In genomic region chr17:63240021-63240730, GRCm38 (mm10) we compare ENCODE assay signal across 21 mouse cellular contexts.
DNase-seq lines count a peak whose midpoint lies in the region; ATAC-seq and TF ChIP-seq lines count a peak whose summit lies in the region.
"Had no signal": no experiment of that assay in that cellular context is flagged by ENCODE, and none has a peak within 500 bp of the region (broad histone marks: within the 10 kb centered on the region; RNA-seq: fewer than 3 reads in every experiment).

No protein-coding gene starts in this region.

- no peak overlapping the region; a peak in 1 of 4 replicates for H3K27ac ChIP-seq in heart, embryonic 14.5 days (replicated peaks in 1 of 2; ENCODE audit: control insufficient read depth in 1 of 2, insufficient read depth in 1 of 2, low read depth in 2 of 2, low read length in 2 of 2)
- H3K27ac ChIP-seq in liver, adult 2 months (replicated peaks; ENCODE audit: insufficient read depth, low read depth, low read length): no peak overlapping the region
- H3K27ac ChIP-seq: forebrain, embryonic 15.5 days; hindbrain, embryonic 12.5 days; liver, embryonic 12.5 days; neural tube, embryonic 12.5 days had no signal

- H3K27me3 ChIP-seq in heart, embryonic 14.5 days (ENCODE audit: control insufficient read depth, insufficient read depth, low read length): no peaks in the 10 kb centered on the region
- no peaks in the 10 kb centered on the region for H3K27me3 ChIP-seq in liver, adult 2 months (ENCODE audit: control insufficient read depth, insufficient read depth, low read length)
- H3K27me3 ChIP-seq in myocyte (ENCODE audit: control insufficient read depth, insufficient read depth, insufficient read length): no peaks in the 10 kb centered on the region
- H3K27me3 ChIP-seq: forebrain, embryonic 15.5 days; heart, embryonic 12.5 days; hindbrain, embryonic 12.5 days; liver, embryonic 12.5 days; neural tube, embryonic 12.5 days had no signal

- H3K4me1 ChIP-seq in heart, embryonic 14.5 days (ENCODE audit: control insufficient read depth in 2 of 2, insufficient read depth in 2 of 2, low read length in 2 of 2): peaks cover 0 to 13% of the 10 kb centered on the region in 2 experiments; a peak in 1 of 4 replicates
- H3K4me1 ChIP-seq in liver, adult 2 months (ENCODE audit: control insufficient read depth, insufficient read depth, low read length): peaks cover 2% of the 10 kb centered on the region; the same call in 1 of the 2 replicates
- H3K4me1 ChIP-seq: forebrain, embryonic 15.5 days; hindbrain, embryonic 12.5 days; liver, embryonic 12.5 days; neural tube, embryonic 12.5 days had no signal

- no peak overlapping the region for H3ac ChIP-seq in myocyte (ENCODE audit: control insufficient read depth, insufficient read length)

- intact Hi-C loops in heart, postnatal 25 days (cut with DNase I): no loop called here

- peaks cover 10% of the 10 kb centered on the region for H3K79me2 ChIP-seq in liver, adult 2 months (ENCODE audit: control insufficient read depth, insufficient read depth, low read length)
- no peaks in the 10 kb centered on the region for H3K79me2 ChIP-seq in myocyte (ENCODE audit: control insufficient read depth, insufficient read depth)

- no peak overlapping the region for H3K4me3 ChIP-seq in heart, embryonic 14.5 days (ENCODE audit: control insufficient read depth in 1 of 2, insufficient read depth in 1 of 2, low read depth in 1 of 2, low read length in 2 of 2)
- no peak overlapping the region for H3K4me3 ChIP-seq in liver, adult 2 months (ENCODE audit: insufficient read depth, low read depth, low read length)
- no peak overlapping the region for H3K4me3 ChIP-seq in myocyte
- H3K4me3 ChIP-seq: forebrain, embryonic 15.5 days; heart, embryonic 12.5 days; hindbrain, embryonic 12.5 days; liver, embryonic 12.5 days; neural tube, embryonic 12.5 days had no signal

- no peak for DNase-seq in heart, postnatal 25 days (ENCODE audit: low spot score)
- peak; percentile 16 for DNase-seq in liver, adult 2 months (ENCODE audit: extremely low read depth, low read depth, low spot score)
- DNase-seq in liver (no peak), adipocyte (ENCODE audit: low spot score) (peak; percentile 39)
- DNase-seq in thymus, postnatal 14 days: no peak
- DNase-seq: adrenal gland, postnatal 14 days; cerebellum, adult 8-10 months; gastrocnemius, postnatal 25 days; kidney, adult 18-20 months; kidney, postnatal 4 days; layer of hippocampus, adult 9-11 months; lung, adult 18-20 months; lung, postnatal 4 days; midbrain, embryonic 14.5 days had no signal

- 39% methylated on average over 9 of the region's 9 CpGs for WGBS in heart, embryonic 14.5 days
- 81% methylated on average over 9 of the region's 9 CpGs for WGBS in liver, adult 2 months

- no peaks in the 10 kb centered on the region for H3K36me3 ChIP-seq in heart, embryonic 14.5 days (ENCODE audit: control insufficient read depth, insufficient read depth, low read length)
- H3K36me3 ChIP-seq in liver, adult 2 months (ENCODE audit: control insufficient read depth, insufficient read depth, low read length): no peaks in the 10 kb centered on the region
- H3K36me3 ChIP-seq in myocyte (ENCODE audit: control insufficient read depth, insufficient read depth): no peaks in the 10 kb centered on the region
- H3K36me3 ChIP-seq: forebrain, embryonic 15.5 days; hindbrain, embryonic 12.5 days; neural tube, embryonic 12.5 days had no signal

- peak overlapping the region; percentile 17; the same call in 1 of the 2 replicates for H3K4me2 ChIP-seq in heart, embryonic 14.5 days (ENCODE audit: low read length)
- peak overlapping the region; percentile 27 for H3K4me2 ChIP-seq in myocyte (ENCODE audit: low read depth)
- H3K4me2 ChIP-seq: forebrain, embryonic 15.5 days; heart, embryonic 12.5 days; hindbrain, embryonic 12.5 days; liver, embryonic 12.5 days; neural tube, embryonic 12.5 days had no signal

- no peaks in the 10 kb centered on the region for H3K9me3 ChIP-seq in heart, embryonic 14.5 days (ENCODE audit: control insufficient read depth, low read length)
- H3K9me3 ChIP-seq: forebrain, embryonic 15.5 days; heart, embryonic 12.5 days; hindbrain, embryonic 12.5 days; liver, embryonic 12.5 days; neural tube, embryonic 12.5 days had no signal

- TF ChIP-seq CTCF in liver, adult 2 months (IDR thresholded peaks at IDR 0.05; ENCODE audit: low read depth, low read length): no peak

- H3K9ac ChIP-seq in heart, embryonic 14.5 days (ENCODE audit: low read length): no peak overlapping the region
- no peak overlapping the region for H3K9ac ChIP-seq in liver, adult 2 months (ENCODE audit: low read depth, low read length)
- H3K9ac ChIP-seq: forebrain, embryonic 15.5 days; heart, embryonic 12.5 days; hindbrain, embryonic 12.5 days; liver, embryonic 12.5 days; neural tube, embryonic 12.5 days had no signal

- TF ChIP-seq POLR2A in liver, adult 2 months (IDR thresholded peaks at IDR 0.05; ENCODE audit: extremely low read depth, insufficient read depth, low read length): no peak
- TF ChIP-seq POLR2A in myocyte (IDR thresholded peaks at IDR 0.05; ENCODE audit: insufficient read length, low read depth): no peak

- no peak for ATAC-seq in heart, embryonic 14.5 days (ENCODE audit: insufficient number of reproducible peaks, insufficient read depth, low FRiP score, low read depth)
- ATAC-seq: forebrain, embryonic 15.5 days; liver, embryonic 12.5 days had no signal

TF ChIP-seq in myocyte, 11 proteins besides CTCF, POLR2A, EP300 and RAD21:
- TF ChIP-seq POLR2AphosphoS2 (IDR thresholded peaks at IDR 0.05; ENCODE audit: insufficient read length, low read depth): no peak
- TF ChIP-seq SRF (IDR thresholded peaks at IDR 0.05; ENCODE audit: control insufficient read depth, insufficient read length, low read depth): no peak

Comparison
In these comparisons a context has a peak if more than half of its experiments do, and no peak if none do; other contexts are left out.
1. DNase-seq: peak in liver, adult 2 months (single experiment) and adipocyte (single experiment); none in heart, postnatal 25 days (single experiment), liver (single experiment) and thymus, postnatal 14 days (single experiment).